Mouse (Mus musculus): ENCODE measurements around the gene Fam53b. TPM values are rescaled to one million over a fixed set of nuclear protein-coding genes. Genes with fewer than 3 reads are reported as not detected.

Fam53b gene
- polyA plus RNA-seq, 1 experiment from 2014 or later = 13.6 TPM

- Histone ChIP-seq H3K36me3 (ENCODE audit: control insufficient read depth, insufficient read depth, low read length) (peaks cover 8% of the 10 kb centered on the region), H3K4me3 (ENCODE audit: low read depth, low read length) (no peak overlapping the region), H3K9ac (ENCODE audit: low read depth, low read length) (no peak overlapping the region), H3K27ac (ENCODE audit: low read length) (no peak overlapping the region), H3K4me1 (ENCODE audit: control insufficient read depth, insufficient read depth, low read length) (no peaks in the 10 kb centered on the region), H3K27me3 (ENCODE audit: control insufficient read depth, insufficient read depth, low read depth, low read length) (no peaks in the 10 kb centered on the region), H3K9me3 (replicated peaks; ENCODE audit: control insufficient read depth, low read length, poor library complexity, severe bottlenecking) (no peaks in the 10 kb centered on the region), H3K4me2 (ENCODE audit: low read length) (no peak overlapping the region)
- ATAC-seq = no peak
- WGBS = 100% methylated on average over 1 of the region's 1 CpGs
These were observed 28.8 kb upstream of the Fam53b start for GRCm38 (mm10) chr7:132842455-132842854.

GRCm38 (mm10) chr7:132841287-132841686, 27.6 kb upstream of the Fam53b start:
- Histone ChIP-seq H3K27ac (ENCODE audit: low read length) (no peak overlapping the region), H3K36me3 (ENCODE audit: control insufficient read depth, insufficient read depth, low read length) (peaks cover 6% of the 10 kb centered on the region), H3K27me3 (ENCODE audit: control insufficient read depth, insufficient read depth, low read depth, low read length) (no peaks in the 10 kb centered on the region), H3K4me1 (ENCODE audit: control insufficient read depth, insufficient read depth, low read length) (no peaks in the 10 kb centered on the region), H3K4me3 (ENCODE audit: low read depth, low read length) (no peak overlapping the region), H3K4me2 (ENCODE audit: low read length) (no peak overlapping the region), H3K9me3 (replicated peaks; ENCODE audit: control insufficient read depth, low read length, poor library complexity, severe bottlenecking) (no peaks in the 10 kb centered on the region), H3K9ac (ENCODE audit: low read depth, low read length) (no peak overlapping the region)
- no peak for ATAC-seq
- 83% methylated on average over 5 of the region's 5 CpGs for WGBS

DNA sequence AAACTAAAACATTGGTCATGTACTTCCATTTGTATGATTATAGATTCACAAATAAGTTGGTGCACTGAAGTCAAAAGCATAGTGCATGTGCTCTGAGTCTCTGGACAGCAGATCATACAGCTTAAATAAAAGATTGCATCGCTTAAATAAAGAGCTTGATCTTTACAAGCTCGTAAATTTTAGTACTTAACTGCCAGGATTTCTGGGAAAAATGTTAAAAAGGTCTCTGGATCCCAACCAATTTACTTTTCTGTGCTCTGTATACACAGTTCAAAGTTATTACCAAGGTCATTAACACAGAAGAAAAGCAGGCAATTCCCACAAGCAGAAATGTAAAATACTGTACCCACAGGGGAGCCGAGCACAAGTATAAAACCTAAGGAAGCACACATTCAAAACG, 17.3 kb upstream of the Fam53b start:
- ATAC-seq = no peak
- no peaks in the 10 kb centered on the region for H3K9me3 ChIP-seq (replicated peaks; ENCODE audit: control insufficient read depth, low read length, poor library complexity, severe bottlenecking)

GRCm38 (mm10) chr7:132824346-132825022, 10.8 kb upstream of the Fam53b start:
- H3K9ac ChIP-seq (ENCODE audit: low read depth, low read length) = no peak overlapping the region
- no peak for ATAC-seq
- 21% methylated on average over 1 of the region's 1 CpGs for WGBS
- H3K4me3 ChIP-seq (ENCODE audit: low read depth, low read length) = no peak overlapping the region
- H3K4me1 ChIP-seq (ENCODE audit: control insufficient read depth, insufficient read depth, low read length) = no peaks in the 10 kb centered on the region
- H3K27ac ChIP-seq (ENCODE audit: low read length) = no peak overlapping the region
- H3K9me3 ChIP-seq (replicated peaks; ENCODE audit: control insufficient read depth, low read length, poor library complexity, severe bottlenecking) = no peaks in the 10 kb centered on the region
- no peak overlapping the region for H3K4me2 ChIP-seq (ENCODE audit: low read length)
- H3K27me3 ChIP-seq (ENCODE audit: control insufficient read depth, insufficient read depth, low read depth, low read length) = no peaks in the 10 kb centered on the region
- H3K36me3 ChIP-seq (ENCODE audit: control insufficient read depth, insufficient read depth, low read length) = peaks cover 5% of the 10 kb centered on the region; the same call in 1 of the 2 replicates

More for the DNA sequence above, 17.3 kb upstream of the Fam53b start:
- no peak overlapping the region for H3K4me3 ChIP-seq (ENCODE audit: low read depth, low read length)
- H3K36me3 ChIP-seq (ENCODE audit: control insufficient read depth, insufficient read depth, low read length) = peaks cover 17% of the 10 kb centered on the region; the same call in 1 of the 2 replicates
- no peak overlapping the region for H3K4me2 ChIP-seq (ENCODE audit: low read length)
- no peaks in the 10 kb centered on the region for H3K27me3 ChIP-seq (ENCODE audit: control insufficient read depth, insufficient read depth, low read depth, low read length)
- H3K9ac ChIP-seq (ENCODE audit: low read depth, low read length) = no peak overlapping the region
- no peaks in the 10 kb centered on the region for H3K4me1 ChIP-seq (ENCODE audit: control insufficient read depth, insufficient read depth, low read length)
- H3K27ac ChIP-seq (ENCODE audit: low read length) = no peak overlapping the region
- 77% methylated on average over 4 of the region's 4 CpGs for WGBS

GRCm38 (mm10) chr7:132823832-132824231, 10.1 kb upstream of the Fam53b start:
- ATAC-seq = no peak
- no peak overlapping the region for H3K27ac ChIP-seq (ENCODE audit: low read length)
- no peak overlapping the region for H3K9ac ChIP-seq (ENCODE audit: low read depth, low read length)
- H3K4me2 ChIP-seq (ENCODE audit: low read length) = no peak overlapping the region
- H3K4me1 ChIP-seq (ENCODE audit: control insufficient read depth, insufficient read depth, low read length) = no peaks in the 10 kb centered on the region
- peaks cover 5% of the 10 kb centered on the region; the same call in 1 of the 2 replicates for H3K36me3 ChIP-seq (ENCODE audit: control insufficient read depth, insufficient read depth, low read length)
- no peaks in the 10 kb centered on the region for H3K27me3 ChIP-seq (ENCODE audit: control insufficient read depth, insufficient read depth, low read depth, low read length)
- H3K9me3 ChIP-seq (replicated peaks; ENCODE audit: control insufficient read depth, low read length, poor library complexity, severe bottlenecking) = no peaks in the 10 kb centered on the region
- no peak overlapping the region for H3K4me3 ChIP-seq (ENCODE audit: low read depth, low read length)

DNA sequence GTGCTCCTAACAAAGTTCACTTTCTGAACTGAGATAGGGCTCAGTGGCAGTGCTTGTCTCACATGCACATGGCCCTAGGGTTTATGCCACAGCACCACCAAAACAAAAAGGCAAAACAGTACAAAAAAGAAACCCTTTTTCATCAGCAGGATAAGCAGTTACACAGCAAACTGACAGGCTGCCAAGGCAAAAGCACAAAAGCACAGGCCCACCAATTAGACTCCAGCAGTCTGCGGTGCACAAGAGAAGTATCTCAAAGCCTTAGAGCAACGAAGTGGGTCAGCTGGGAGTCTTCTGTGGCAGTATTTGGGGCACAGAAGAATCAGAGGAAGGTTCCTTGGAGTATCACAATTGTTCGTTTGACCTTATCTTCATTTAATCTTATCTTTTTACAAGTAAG, 7.0 kb upstream of the Fam53b start:
- Histone ChIP-seq H3K36me3 (ENCODE audit: control insufficient read depth, insufficient read depth, low read length) (no peaks in the 10 kb centered on the region), H3K4me2 (ENCODE audit: low read length) (no peak overlapping the region), H3K27me3 (ENCODE audit: control insufficient read depth, insufficient read depth, low read depth, low read length) (no peaks in the 10 kb centered on the region), H3K9ac (ENCODE audit: low read depth, low read length) (no peak overlapping the region), H3K4me1 (ENCODE audit: control insufficient read depth, insufficient read depth, low read length) (no peaks in the 10 kb centered on the region; the same call in 1 of the 2 replicates), H3K9me3 (replicated peaks; ENCODE audit: control insufficient read depth, low read length, poor library complexity, severe bottlenecking) (no peaks in the 10 kb centered on the region), H3K27ac (ENCODE audit: low read length) (no peak overlapping the region), H3K4me3 (ENCODE audit: low read depth, low read length) (no peak overlapping the region)
- WGBS = 62% methylated on average over 3 of the region's 3 CpGs
- no peak for ATAC-seq

GRCm38 (mm10) chr7:132817056-132817455, 3.4 kb upstream of the Fam53b start:
- WGBS = 45% methylated on average over 6 of the region's 6 CpGs

DNA sequence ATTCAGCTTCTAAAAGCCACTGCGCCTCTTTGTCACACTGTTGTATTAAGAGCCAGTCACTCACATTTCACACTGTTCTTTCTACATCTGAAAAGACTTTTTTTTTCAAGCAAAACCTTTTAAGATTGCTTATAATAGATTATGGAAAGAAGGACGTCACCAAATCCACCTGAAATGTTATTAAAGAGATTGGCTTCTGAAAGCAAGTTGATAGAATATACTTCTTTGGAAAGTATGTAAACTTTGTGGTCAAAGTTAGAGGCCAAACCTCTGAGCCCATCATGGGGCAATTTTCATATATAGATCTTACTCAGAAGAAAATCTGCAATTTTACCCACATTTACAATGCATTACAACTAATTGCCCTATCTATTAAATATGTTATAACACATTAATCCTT, 2.8 kb upstream of the Fam53b start:
- no peaks in the 10 kb centered on the region for H3K36me3 ChIP-seq (ENCODE audit: control insufficient read depth, insufficient read depth, low read length)
- H3K9me3 ChIP-seq (replicated peaks; ENCODE audit: control insufficient read depth, low read length, poor library complexity, severe bottlenecking) = no peaks in the 10 kb centered on the region
- no peak overlapping the region for H3K9ac ChIP-seq (ENCODE audit: low read depth, low read length)
- no peak overlapping the region for H3K27ac ChIP-seq (ENCODE audit: low read length)
- H3K4me1 ChIP-seq (ENCODE audit: control insufficient read depth, insufficient read depth, low read length) = peaks cover 13% of the 10 kb centered on the region
- 31% methylated on average over 2 of the region's 2 CpGs for WGBS
- H3K4me3 ChIP-seq (ENCODE audit: low read depth, low read length) = no peak overlapping the region
- H3K27me3 ChIP-seq (ENCODE audit: control insufficient read depth, insufficient read depth, low read depth, low read length) = no peaks in the 10 kb centered on the region
- H3K4me2 ChIP-seq (ENCODE audit: low read length) = no peak overlapping the region
- no peak for ATAC-seq

More at GRCm38 (mm10) chr7:132817056-132817455, 3.4 kb upstream of the Fam53b start:
- H3K9ac ChIP-seq (ENCODE audit: low read depth, low read length) = no peak overlapping the region
- H3K9me3 ChIP-seq (replicated peaks; ENCODE audit: control insufficient read depth, low read length, poor library complexity, severe bottlenecking) = no peaks in the 10 kb centered on the region
- ATAC-seq = no peak
- H3K27ac ChIP-seq (ENCODE audit: low read length) = no peak overlapping the region
- H3K36me3 ChIP-seq (ENCODE audit: control insufficient read depth, insufficient read depth, low read length) = no peaks in the 10 kb centered on the region
- no peak overlapping the region for H3K4me3 ChIP-seq (ENCODE audit: low read depth, low read length)
- H3K27me3 ChIP-seq (ENCODE audit: control insufficient read depth, insufficient read depth, low read depth, low read length) = no peaks in the 10 kb centered on the region
- H3K4me2 ChIP-seq (ENCODE audit: low read length) = no peak overlapping the region
- H3K4me1 ChIP-seq (ENCODE audit: control insufficient read depth, insufficient read depth, low read length) = peaks cover 9% of the 10 kb centered on the region; the same call in 1 of the 2 replicates

GRCm38 (mm10) chr7:132815081-132815480, 1.4 kb upstream of the Fam53b start:
- no peaks in the 10 kb centered on the region for H3K36me3 ChIP-seq (ENCODE audit: control insufficient read depth, insufficient read depth, low read length)
- H3K9me3 ChIP-seq (replicated peaks; ENCODE audit: control insufficient read depth, low read length, poor library complexity, severe bottlenecking) = no peaks in the 10 kb centered on the region
- no peak overlapping the region for H3K4me2 ChIP-seq (ENCODE audit: low read length)
- ATAC-seq = no peak
- H3K9ac ChIP-seq (ENCODE audit: low read depth, low read length) = no peak overlapping the region
- H3K27ac ChIP-seq (ENCODE audit: low read length) = no peak overlapping the region
- no peak overlapping the region for H3K4me3 ChIP-seq (ENCODE audit: low read depth, low read length)
- peaks cover 20% of the 10 kb centered on the region for H3K4me1 ChIP-seq (ENCODE audit: control insufficient read depth, insufficient read depth, low read length)
- no peaks in the 10 kb centered on the region for H3K27me3 ChIP-seq (ENCODE audit: control insufficient read depth, insufficient read depth, low read depth, low read length)
- 79% methylated on average over 5 of the region's 5 CpGs for WGBS

All from midbrain, embryonic 16.5 days (tissue).